Mouse (Mus musculus) myocyte (in vitro differentiated cells): ENCODE measurements around the gene Rab3il1.
A peak's percentile ranks its signal among the peaks of the same experiment; 100 is the strongest.

Source experiments
- MAX ChIP-seq: IDR thresholded peaks from one replicate; pipeline ENCODE4 v1.6.1; 2011; ENCODE audit warnings: low read depth, mild to moderate bottlenecking, control low read depth
- MYOG ChIP-seq, 3 experiments: IDR thresholded peaks; one replicate each; pipeline ENCODE4 v1.6.1; 2011; ENCODE audit warnings: control low read depth in 2 of 3, low read depth in 2 of 3, mild to moderate bottlenecking in 2 of 3; ENCODE audit not compliant: insufficient read length in 2 of 3, control insufficient read depth in 1 of 3, insufficient read depth in 1 of 3
- POLR2A ChIP-seq: IDR thresholded peaks from one replicate; pipeline ENCODE4 v1.6.1; 2011; ENCODE audit warnings: low read depth, mild to moderate bottlenecking, control low read depth, moderate library complexity; ENCODE audit not compliant: insufficient read length

GRCm38 (mm10) chr19:10045707-10046106 lies 44.2 kb downstream of the Rab3il1 start:
- TF ChIP-seq POLR2A (peak; percentile 29), MYOG (IDR thresholded peaks at IDR 0.05; ENCODE audit: control insufficient read depth in 1 of 3, insufficient read depth in 1 of 3, insufficient read length in 2 of 3, low read depth in 2 of 3) (no peak), MAX (no peak)
